Mouse (Mus musculus): Measurements from ENCODE around the gene Sox5.

- no peak for TF ChIP-seq CTCF (IDR thresholded peaks at IDR 0.05; ENCODE audit: extremely low read depth, insufficient read depth, insufficient read length, insufficient replicate concordance)
- TF ChIP-seq POLR2A (IDR thresholded peaks at IDR 0.05; ENCODE audit: low read depth, low read length) = no peak
These were observed 531.1 kb downstream of the Sox5 start for GRCm38 (mm10) chr6:144250625-144251181.

Data from spleen, adult 2 months (tissue).